In the genomic region with DNA sequence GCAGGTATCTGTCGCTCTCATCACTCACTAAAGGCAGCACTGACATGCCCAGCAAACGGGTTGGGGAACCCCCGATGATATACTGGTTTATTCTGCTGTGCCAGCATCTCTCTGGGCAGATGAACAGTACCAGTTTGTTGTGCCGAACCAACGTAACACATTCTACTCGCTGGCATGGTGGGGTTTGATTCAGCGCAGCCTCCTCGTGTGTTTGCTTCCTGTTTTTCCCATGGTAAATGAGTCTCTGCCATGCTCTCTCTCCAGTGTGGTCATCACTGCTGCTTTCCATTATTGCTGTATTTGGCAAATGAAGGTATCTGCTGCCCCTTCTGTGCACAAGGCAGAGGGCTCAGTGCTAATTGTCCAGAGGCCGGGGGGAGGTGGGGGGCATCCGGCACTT, we compare ENCODE assay signal across 25 mouse cellular contexts. TPM values are rescaled to one million over a fixed set of nuclear protein-coding genes. Genes with fewer than 3 reads are reported as not detected.
A peak's percentile ranks its signal among the peaks of the same experiment; 100 is the strongest.
DNase-seq lines count a peak whose midpoint lies in the region; ATAC-seq and TF ChIP-seq lines count a peak whose summit lies in the region.
"Had no signal": no experiment of that assay in that cellular context is flagged by ENCODE, and none has a peak within 500 bp of the region (broad histone marks: within the 10 kb centered on the region; RNA-seq: fewer than 3 reads in every experiment).

No protein-coding gene starts in this region.

- 63% methylated on average over 10 of the region's 10 CpGs for WGBS in lung, embryonic 16.5 days
- WGBS in stomach, embryonic 14.5 days = 58% methylated on average over 10 of the region's 10 CpGs

- no peaks in the 10 kb centered on the region; the same call in none of the 2 replicates for H3K27me3 ChIP-seq in lung, embryonic 16.5 days (ENCODE audit: control insufficient read depth, insufficient read depth, low read depth, low read length)
- no peaks in the 10 kb centered on the region for H3K27me3 ChIP-seq in stomach, embryonic 14.5 days (ENCODE audit: control insufficient read depth, insufficient read depth, low read length)

- H3K27ac ChIP-seq in lung, embryonic 16.5 days (ENCODE audit: low read length) = no peak overlapping the region
- H3K27ac ChIP-seq in stomach, embryonic 14.5 days (ENCODE audit: low read length) = peak overlapping the region; percentile 30; the same call in 1 of the 2 replicates
- no peak overlapping the region for H3K27ac ChIP-seq in layer of hippocampus, adult 2 months
- H3K27ac ChIP-seq: embryonic facial prominence, embryonic 13.5 days; forebrain, embryonic 12.5 days; hindbrain, embryonic 15.5 days had no signal

- no peaks in the 10 kb centered on the region for H3K36me3 ChIP-seq in lung, embryonic 16.5 days (ENCODE audit: control insufficient read depth, insufficient read depth, low read length)
- no peaks in the 10 kb centered on the region for H3K36me3 ChIP-seq in stomach, embryonic 14.5 days (ENCODE audit: control insufficient read depth, insufficient read depth, low read length)
- H3K36me3 ChIP-seq: embryonic facial prominence, embryonic 13.5 days; forebrain, embryonic 12.5 days; G1E; heart, embryonic 12.5 days; hindbrain, embryonic 15.5 days had no signal

- ATAC-seq in lung, embryonic 16.5 days (ENCODE audit: low read depth) = 0 out of 2 replicates have a peak, but pooled peaks have one; percentile 0
- ATAC-seq in stomach, embryonic 14.5 days (ENCODE audit: insufficient number of reproducible peaks, insufficient read depth, low FRiP score, low read depth) = no peak
- ATAC-seq: CD4-positive, CD25-positive, alpha-beta regulatory T cell, adult 4 months; forebrain, embryonic 16.5 days had no signal

- no peaks in the 10 kb centered on the region for H3K9me3 ChIP-seq in lung, embryonic 16.5 days (ENCODE audit: control insufficient read depth, low read length)
- no peaks in the 10 kb centered on the region for H3K9me3 ChIP-seq in stomach, embryonic 14.5 days (ENCODE audit: control insufficient read depth, low read depth, low read length)
- H3K9me3 ChIP-seq: embryonic facial prominence, embryonic 13.5 days; forebrain, embryonic 12.5 days; G1E; heart, embryonic 12.5 days; hindbrain, embryonic 15.5 days had no signal

- H3K4me3 ChIP-seq in lung, embryonic 16.5 days (ENCODE audit: low read length) = no peak overlapping the region
- no peak overlapping the region for H3K4me3 ChIP-seq in stomach, embryonic 14.5 days (ENCODE audit: low read depth, low read length)
- H3K4me3 ChIP-seq in layer of hippocampus, adult 2 months = no peak overlapping the region
- H3K4me3 ChIP-seq: embryonic facial prominence, embryonic 13.5 days; forebrain, embryonic 12.5 days; heart, embryonic 12.5 days; hindbrain, embryonic 15.5 days had no signal

- H3K4me2 ChIP-seq in lung, embryonic 16.5 days (ENCODE audit: low read depth, low read length) = 0 out of 2 replicates have a peak overlapping the region, but pooled peaks have one; percentile 13
- no peak overlapping the region for H3K4me2 ChIP-seq in stomach, embryonic 14.5 days (replicated peaks; ENCODE audit: low read depth, low read length)
- H3K4me2 ChIP-seq: embryonic facial prominence, embryonic 13.5 days; forebrain, embryonic 12.5 days; heart, embryonic 12.5 days; hindbrain, embryonic 15.5 days had no signal

- peaks cover 13% of the 10 kb centered on the region for H3K4me1 ChIP-seq in lung, embryonic 16.5 days (replicated peaks; ENCODE audit: control insufficient read depth, insufficient read depth, low read length)
- H3K4me1 ChIP-seq in stomach, embryonic 14.5 days (ENCODE audit: control insufficient read depth, insufficient read depth, low read length) = peaks cover 12% of the 10 kb centered on the region; the same call in 1 of the 2 replicates

- peak; percentile 86 for DNase-seq in heart, adult 11 months
- DNase-seq in heart, postnatal 36 days = no peak
- no peak for DNase-seq in lung, postnatal 25 days (ENCODE audit: low spot score)
- DNase-seq in ovary, postnatal 14 days (ENCODE audit: low spot score) = no peak
- no peak for DNase-seq in layer of hippocampus, adult 2 months (ENCODE audit: low spot score in 2 of 2)
- DNase-seq: adrenal gland, postnatal 10 days; B cell, adult 2 months; cerebellum, adult 11-12 months; cerebellum, adult 9-10 months; cerebellum, postnatal 36 days; gastrocnemius, postnatal 14 days had no signal

- intact Hi-C loops in heart, postnatal 36 days (cut with DNase I) = loop anchor here (5.0 to 10.0 kb wide), 3 partner anchors 325 to 628 kb away; a partner anchor contains a TSS

- TF ChIP-seq CTCF in layer of hippocampus, adult 2 months (conservative IDR thresholded peaks at IDR 0.05) = no peak

- H3K9ac ChIP-seq in lung, embryonic 16.5 days (ENCODE audit: low read length) = no peak overlapping the region
- H3K9ac ChIP-seq in stomach, embryonic 14.5 days (replicated peaks; ENCODE audit: low read depth, low read length) = no peak overlapping the region
- H3K9ac ChIP-seq: embryonic facial prominence, embryonic 13.5 days; forebrain, embryonic 12.5 days; heart, embryonic 12.5 days; hindbrain, embryonic 15.5 days had no signal

RNA-seq across cellular contexts. Expression of a gene that starts 15.7 kb away (rescaled TPM):
- not detected for total RNA-seq in heart, postnatal 36 days (2021)
- 0.11 and 0.21 TPM in 2 replicates for polyA plus RNA-seq in lung, embryonic 16.5 days (2015; fragmentation: Nextera tagmentation; extraction: Ambion mirVana)
- polyA plus RNA-seq in stomach, embryonic 14.5 days (2014; fragmentation: Nextera tagmentation; extraction: Ambion mirVana) = 0.13 and 0.14 TPM in 2 replicates
- total RNA-seq in layer of hippocampus, adult 2 months (2021) = under 1 TPM in 1 of 2 experiments, not detected in 1; 0.33 TPM
- total RNA-seq: gastrocnemius, adult 18-20 months; gastrocnemius, postnatal 14 days; heart, adult 8-10 months; heart, postnatal 25 days had no signal
- polyA plus RNA-seq: CD4-positive, CD25-positive, alpha-beta regulatory T cell, adult 4 months; G1E; heart, embryonic 12.5 days; hindbrain, embryonic 11.5 days had no signal

RNA-seq across cellular contexts. Expression of a gene that starts 15.8 kb away (rescaled TPM):
- total RNA-seq in heart, postnatal 36 days (2021) = 10 to 100 TPM; 14.4 to 16.5 TPM
- polyA plus RNA-seq in lung, embryonic 16.5 days (2015; fragmentation: Nextera tagmentation; extraction: Ambion mirVana) = 34.8 and 37.1 TPM in 2 replicates
- polyA plus RNA-seq in stomach, embryonic 14.5 days (2014; fragmentation: Nextera tagmentation; extraction: Ambion mirVana) = 36.0 and 37.1 TPM in 2 replicates
- 10 to 100 TPM; 41.2 to 44.1 TPM for total RNA-seq in layer of hippocampus, adult 2 months (2021)

RNA-seq across cellular contexts. Expression of a gene that starts 42.2 kb away (rescaled TPM):
- under 1 TPM in 1 of 2 experiments, not detected in 1; 0.25 TPM for total RNA-seq in heart, postnatal 36 days (2021)
- polyA plus RNA-seq in lung, embryonic 16.5 days (2015; fragmentation: Nextera tagmentation; extraction: Ambion mirVana) = not detected in 2 replicates
- 0.21 and 0.35 TPM in 2 replicates for polyA plus RNA-seq in stomach, embryonic 14.5 days (2014; fragmentation: Nextera tagmentation; extraction: Ambion mirVana)
- under 1 TPM; 0.61 TPM for total RNA-seq in layer of hippocampus, adult 2 months (2021)
- total RNA-seq: gastrocnemius, adult 18-20 months; heart, postnatal 25 days had no signal
- polyA plus RNA-seq: embryonic facial prominence, embryonic 13.5 days; forebrain, embryonic 12.5 days; forebrain, embryonic 16.5 days; G1E; heart, embryonic 12.5 days; heart, embryonic 16.5 days; hindbrain, embryonic 11.5 days; hindbrain, embryonic 15.5 days had no signal
